Mouse (Mus musculus) embryonic facial prominence, embryonic 12.5 days (tissue): ENCODE measurements at regions not wholly inside any gene's neighbourhood (a gene's known extent, or its start where the extent isn't known, plus 50 kb on each side); places are given as distances from the start of the nearest gene placed in this dataset.
"Not testable (repeated sequence)": the region's sequence is repeated elsewhere in the genome, so short reads cannot be mapped to it uniquely, and the experiment has no call there.

Source experiments
- ATAC-seq: fragments of 200-750 bp; cut with Nextera tagmentation; 2 replicates; pipeline ENCODE4 v1.8.0; 2017; ENCODE audit not compliant: insufficient number of reproducible peaks, insufficient read depth, low FRiP score, low TSS enrichment
- H3K27ac ChIP-seq: fragments of 300-500 bp; sonication (generic); 2 replicates; pipeline ENCODE4 v1.5.1; 2016; ENCODE audit warnings: mild to moderate bottlenecking
- H3K27me3 ChIP-seq: fragments of 300-500 bp; sonication (generic); 2 replicates; pipeline ENCODE4 v1.6.1; 2016; ENCODE audit warnings: mild to moderate bottlenecking, moderate library complexity
- H3K36me3 ChIP-seq: fragments of 300-500 bp; sonication (generic); 2 replicates; pipeline ENCODE4 v1.6.1; 2016; ENCODE audit warnings: mild to moderate bottlenecking
- H3K4me1 ChIP-seq: fragments of 300-500 bp; sonication (generic); 2 replicates; pipeline ENCODE4 v1.6.1; 2016
- H3K4me2 ChIP-seq: fragments of 300-500 bp; sonication (generic); replicated peaks from 2 replicates; pipeline ENCODE4 v1.6.1; 2016; ENCODE audit warnings: mild to moderate bottlenecking, moderate library complexity
- H3K4me3 ChIP-seq: fragments of 300-500 bp; sonication (generic); 2 replicates; pipeline ENCODE4 v1.5.1; 2016; ENCODE audit warnings: mild to moderate bottlenecking
- H3K9ac ChIP-seq: fragments of 300-500 bp; sonication (generic); 2 replicates; pipeline ENCODE4 v1.6.1; 2016; ENCODE audit warnings: mild to moderate bottlenecking, moderate library complexity
- H3K9me3 ChIP-seq: fragments of 300-500 bp; sonication (generic); 2 replicates; pipeline ENCODE4 v1.6.1; 2016; ENCODE audit warnings: mild to moderate bottlenecking, moderate library complexity
- WGBS: fragments of 180-500 bp; shearing (Covaris S2); methylation state at CpG from one replicate; pipeline ENCODE4 v1.1.7; 2016; 5-methylcytosine and 5-hydroxymethylcytosine counted together

DNA sequence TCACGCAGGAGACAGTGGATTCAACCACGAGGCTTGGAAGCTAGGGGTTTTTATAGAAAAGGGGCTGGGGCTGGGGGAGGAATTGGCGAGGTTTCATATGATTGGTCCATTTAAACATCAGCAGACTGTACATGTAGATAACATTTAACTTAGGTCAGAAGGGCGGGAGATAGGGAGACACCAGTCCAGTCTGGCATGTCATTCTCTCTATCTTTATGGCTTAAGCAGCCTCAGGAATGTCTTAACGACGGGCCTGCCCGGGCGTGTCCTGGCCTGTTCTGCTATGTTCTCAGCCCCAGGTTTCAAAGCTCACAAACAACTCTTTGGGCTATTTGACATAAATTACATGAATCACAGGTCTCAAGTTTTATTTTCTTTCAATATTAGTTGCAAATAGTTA, 910.6 kb downstream of the Abca13 start:
- not testable (repeated sequence) for ATAC-seq, H3K4me3 ChIP-seq, H3K4me2 ChIP-seq, H3K9me3 ChIP-seq, H3K9ac ChIP-seq, H3K36me3 ChIP-seq, H3K27ac ChIP-seq, H3K27me3 ChIP-seq, H3K4me1 ChIP-seq
- 84% methylated on average over 8 of the region's 8 CpGs for WGBS

DNA sequence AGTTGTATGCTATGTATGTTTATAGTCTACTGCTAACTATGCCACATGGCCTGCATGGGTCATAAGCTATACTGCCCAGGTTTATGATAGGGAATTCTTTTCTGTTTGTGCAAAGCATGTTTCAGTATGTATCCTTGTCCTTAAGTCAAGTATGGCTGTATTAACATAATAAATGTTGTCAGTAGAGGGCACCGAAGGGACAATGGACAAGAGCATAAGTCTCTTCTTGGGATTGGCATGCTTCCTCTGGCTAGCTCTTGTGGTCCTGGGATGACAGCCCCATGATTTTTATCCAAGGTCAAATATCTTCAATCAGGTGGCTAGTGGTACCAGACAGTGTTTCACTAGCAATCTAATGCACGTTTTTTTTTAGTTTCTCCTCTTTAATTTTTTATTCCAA, 913.3 kb downstream of the Abca13 start:
- Histone ChIP-seq H3K36me3 (no peaks in the 10 kb centered on the region), H3K9me3 (no peaks in the 10 kb centered on the region), H3K27me3 (no peaks in the 10 kb centered on the region), H3K4me3 (no peak overlapping the region), H3K27ac (no peak overlapping the region), H3K4me2 (no peak overlapping the region), H3K4me1 (no peaks in the 10 kb centered on the region), H3K9ac (no peak overlapping the region)
- 81% methylated on average over 2 of the region's 2 CpGs for WGBS
- ATAC-seq, result no peak

DNA sequence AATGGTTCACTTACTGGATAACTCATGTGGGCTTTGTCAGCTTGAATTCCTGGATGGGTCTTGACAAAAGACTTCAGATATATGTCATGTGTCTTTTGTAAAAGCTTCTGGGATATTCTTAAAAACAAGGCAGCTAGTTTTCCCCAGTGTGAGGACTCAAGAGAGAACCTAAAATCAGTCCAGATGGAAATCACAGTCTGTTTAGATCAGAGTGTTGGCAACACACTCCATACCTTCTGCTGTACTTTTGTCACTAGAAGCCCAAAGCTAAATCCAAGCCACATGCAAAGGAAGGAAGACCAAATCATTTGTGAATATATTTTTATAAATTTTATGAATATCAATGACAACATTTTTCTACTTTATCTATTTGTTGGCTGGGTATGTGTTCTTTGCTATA, 950.4 kb downstream of the Abca13 start:
- ATAC-seq, result no peak
- Histone ChIP-seq H3K27ac (no peak overlapping the region), H3K4me2 (no peak overlapping the region), H3K9me3 (no peaks in the 10 kb centered on the region), H3K9ac (no peak overlapping the region), H3K27me3 (no peaks in the 10 kb centered on the region), H3K36me3 (no peaks in the 10 kb centered on the region), H3K4me1 (no peaks in the 10 kb centered on the region), H3K4me3 (no peak overlapping the region)

DNA sequence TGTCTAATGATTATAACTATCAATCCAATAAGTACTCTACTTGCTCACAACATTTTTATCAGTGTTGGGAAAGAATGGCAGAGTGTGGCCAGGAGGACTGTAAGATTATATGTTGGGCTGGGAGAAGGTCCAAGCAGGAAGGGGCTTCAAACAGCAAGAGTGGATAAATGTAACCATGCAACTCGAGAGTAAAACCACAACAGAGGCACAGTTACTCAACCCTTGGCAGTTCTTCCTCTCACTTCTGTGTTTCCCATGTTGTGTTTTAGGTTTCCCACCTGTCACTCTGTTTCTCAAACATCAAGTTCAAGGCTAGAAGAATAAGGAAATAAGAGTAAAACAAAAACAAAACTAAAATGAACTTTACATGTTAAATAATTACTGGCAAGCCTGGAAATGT, 957.4 kb downstream of the Abca13 start:
- Histone ChIP-seq H3K36me3 (no peaks in the 10 kb centered on the region), H3K9ac (no peak overlapping the region), H3K27me3 (no peaks in the 10 kb centered on the region), H3K27ac (no peak overlapping the region), H3K4me3 (no peak overlapping the region), H3K4me1 (no peaks in the 10 kb centered on the region), H3K9me3 (no peaks in the 10 kb centered on the region), H3K4me2 (no peak overlapping the region)
- ATAC-seq, result no peak
- 62% methylated on average over 1 of the region's 1 CpGs for whole genome bisulfite sequencing

DNA sequence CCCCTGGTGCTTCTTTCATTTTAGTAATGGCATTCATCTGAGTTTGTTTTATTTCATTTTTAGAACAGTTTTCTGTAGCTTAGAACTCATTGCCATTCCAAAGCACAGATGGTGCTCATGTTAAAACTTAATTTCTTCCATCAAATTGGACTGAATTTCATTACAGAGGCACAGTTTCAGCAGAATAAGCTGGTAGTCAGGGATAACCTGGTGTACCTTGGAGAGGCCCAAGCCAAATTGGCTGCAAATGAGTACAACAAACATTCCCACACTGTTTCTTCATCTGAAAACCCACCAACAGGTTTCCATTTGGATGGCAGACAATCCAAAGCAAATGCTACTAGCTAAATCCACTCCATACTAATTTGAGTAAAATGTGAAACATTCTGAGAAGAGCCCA, 960.2 kb upstream of the Vwc2 start:
- H3K27ac ChIP-seq, result no peak overlapping the region
- H3K36me3 ChIP-seq, result no peaks in the 10 kb centered on the region
- no peaks in the 10 kb centered on the region for H3K4me1 ChIP-seq
- H3K27me3 ChIP-seq, result no peaks in the 10 kb centered on the region
- no peak for ATAC-seq
- no peak overlapping the region for H3K4me3 ChIP-seq
- H3K9me3 ChIP-seq, result no peaks in the 10 kb centered on the region
- H3K4me2 ChIP-seq, result no peak overlapping the region
- H3K9ac ChIP-seq, result no peak overlapping the region

DNA sequence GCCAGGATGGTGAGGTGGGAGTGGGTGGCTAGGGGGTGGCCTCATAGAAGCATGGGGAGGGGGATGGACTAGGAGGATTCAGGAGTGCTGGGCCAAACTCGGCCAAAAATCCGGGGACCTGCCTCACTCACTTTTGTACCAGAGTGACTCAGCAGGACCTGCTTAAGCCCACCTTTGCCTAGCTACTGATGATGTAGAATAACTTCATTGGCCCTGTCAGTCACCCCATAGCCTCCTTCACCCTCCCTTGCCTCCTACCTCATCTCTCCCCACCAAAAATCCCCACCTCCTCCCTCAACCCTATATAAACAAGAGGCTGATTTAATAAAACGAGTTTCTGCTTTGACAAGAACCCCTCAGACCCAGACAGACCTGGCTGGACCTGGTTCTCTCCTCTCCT, 920.3 kb upstream of the Vwc2 start:
- Histone ChIP-seq H3K9me3 (no peaks in the 10 kb centered on the region), H3K27ac (no peak overlapping the region), H3K36me3 (no peaks in the 10 kb centered on the region), H3K4me2 (no peak overlapping the region), H3K27me3 (no peaks in the 10 kb centered on the region), H3K4me1 (no peaks in the 10 kb centered on the region), H3K9ac (no peak overlapping the region), H3K4me3 (no peak overlapping the region)
- 0 out of 2 replicates have a peak, but pooled peaks have one; percentile 15 for ATAC-seq
- 34% methylated on average over 3 of the region's 3 CpGs for WGBS

DNA sequence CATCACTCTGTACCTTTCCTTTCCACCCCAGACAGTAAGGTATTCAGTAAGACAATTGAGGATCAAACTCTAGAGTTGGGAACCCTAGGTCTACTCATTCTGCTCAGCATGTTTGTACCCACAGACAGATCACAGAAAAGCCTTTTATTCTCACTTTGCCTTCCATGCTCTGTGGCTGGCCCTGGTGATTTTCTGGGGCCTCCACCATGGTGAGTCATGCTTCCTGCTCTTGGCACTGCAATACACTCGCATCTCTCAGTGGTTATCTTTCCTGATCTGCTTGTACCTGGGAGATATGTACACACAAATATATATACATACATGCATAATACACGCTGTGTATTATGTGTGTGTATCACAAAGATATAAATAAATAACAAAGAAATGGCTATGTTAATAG, 919.2 kb upstream of the Vwc2 start:
- Histone ChIP-seq H3K4me2 (no peak overlapping the region), H3K4me3 (no peak overlapping the region), H3K9me3 (no peaks in the 10 kb centered on the region), H3K27me3 (no peaks in the 10 kb centered on the region), H3K27ac (no peak overlapping the region), H3K4me1 (no peaks in the 10 kb centered on the region), H3K9ac (no peak overlapping the region), H3K36me3 (no peaks in the 10 kb centered on the region)
- ATAC-seq, result no peak
- WGBS, result 82% methylated on average over 2 of the region's 2 CpGs

DNA sequence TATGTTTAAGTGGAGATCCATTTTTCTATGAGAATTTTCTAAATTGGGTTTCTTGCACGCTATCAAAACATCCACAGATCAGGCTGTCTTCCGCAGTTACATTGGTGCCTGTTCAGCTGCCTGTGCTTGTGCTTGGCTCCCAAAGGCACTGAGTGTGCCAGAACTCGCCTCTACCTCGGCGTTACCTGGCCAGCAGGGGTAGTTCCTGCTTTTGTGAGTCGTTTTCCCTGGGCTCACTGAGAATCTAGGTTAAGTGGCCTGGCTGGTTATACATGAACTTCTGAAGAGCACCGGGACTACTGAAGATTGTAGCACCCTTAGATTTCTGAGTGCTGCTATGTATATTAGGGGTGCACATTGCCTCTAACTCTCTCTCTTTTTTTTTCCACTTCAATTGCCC, 913.0 kb upstream of the Vwc2 start:
- H3K36me3 ChIP-seq, result no peaks in the 10 kb centered on the region
- no peak overlapping the region for H3K9ac ChIP-seq
- no peak overlapping the region for H3K4me2 ChIP-seq
- WGBS, result 73% methylated on average over 7 of the region's 7 CpGs
- no peaks in the 10 kb centered on the region for H3K27me3 ChIP-seq
- no peaks in the 10 kb centered on the region for H3K9me3 ChIP-seq
- no peak for ATAC-seq
- no peak overlapping the region for H3K27ac ChIP-seq
- H3K4me1 ChIP-seq, result no peaks in the 10 kb centered on the region
- H3K4me3 ChIP-seq, result no peak overlapping the region

DNA sequence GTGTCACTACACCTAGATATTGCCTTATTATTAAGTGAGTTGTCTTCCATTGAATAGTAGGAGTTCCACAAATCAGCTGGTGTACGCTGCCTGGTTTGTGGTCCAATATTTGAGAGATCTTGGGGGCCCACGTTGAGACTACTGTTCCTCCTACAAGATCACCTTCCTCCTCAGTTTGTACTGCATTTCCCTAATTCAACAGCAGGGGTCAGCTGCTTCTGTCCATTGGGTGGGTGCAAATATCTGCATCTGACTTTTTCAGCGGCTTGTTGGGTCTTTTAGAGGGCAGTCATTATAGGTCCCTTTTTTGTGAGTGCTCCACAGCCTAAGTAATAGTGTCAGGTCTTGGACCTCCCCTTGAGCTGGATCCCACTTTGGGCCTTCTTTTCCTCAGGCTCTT, 908.8 kb upstream of the Vwc2 start:
- H3K9ac ChIP-seq, result no peak overlapping the region
- 69% methylated on average over 3 of the region's 3 CpGs for WGBS
- H3K27ac ChIP-seq, result no peak overlapping the region
- no peaks in the 10 kb centered on the region for H3K27me3 ChIP-seq
- no peak overlapping the region for H3K4me2 ChIP-seq
- no peaks in the 10 kb centered on the region for H3K9me3 ChIP-seq
- H3K36me3 ChIP-seq, result no peaks in the 10 kb centered on the region
- ATAC-seq, result no peak
- no peaks in the 10 kb centered on the region for H3K4me1 ChIP-seq
- H3K4me3 ChIP-seq, result no peak overlapping the region
